Mouse (Mus musculus): ENCODE measurements around the gene Fam216b.

Fam216b gene

DNA sequence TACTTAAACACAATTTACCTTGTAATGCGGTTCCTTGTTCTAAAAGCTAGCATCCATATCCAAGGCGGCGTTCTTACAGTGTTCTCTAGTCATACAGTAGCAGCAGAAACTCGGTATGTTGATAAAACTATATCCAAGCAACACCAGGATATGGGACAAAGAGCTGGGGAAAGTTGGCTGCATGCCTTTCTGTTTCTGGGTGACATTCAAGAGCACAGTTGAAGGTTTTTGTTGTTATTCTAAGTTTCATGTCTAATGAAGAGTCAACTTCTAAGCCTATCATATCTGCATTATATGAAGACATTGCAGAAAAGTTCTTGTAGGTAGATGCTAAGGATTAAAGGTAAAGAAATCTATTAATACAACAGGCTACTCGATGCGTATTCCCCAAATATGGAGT is at the start of gene Fam216b:
TSS of gene Fam216b (minus strand) at position 101 of the 400 bp plus-strand sequence.
- no peak for DNase-seq

DNA sequence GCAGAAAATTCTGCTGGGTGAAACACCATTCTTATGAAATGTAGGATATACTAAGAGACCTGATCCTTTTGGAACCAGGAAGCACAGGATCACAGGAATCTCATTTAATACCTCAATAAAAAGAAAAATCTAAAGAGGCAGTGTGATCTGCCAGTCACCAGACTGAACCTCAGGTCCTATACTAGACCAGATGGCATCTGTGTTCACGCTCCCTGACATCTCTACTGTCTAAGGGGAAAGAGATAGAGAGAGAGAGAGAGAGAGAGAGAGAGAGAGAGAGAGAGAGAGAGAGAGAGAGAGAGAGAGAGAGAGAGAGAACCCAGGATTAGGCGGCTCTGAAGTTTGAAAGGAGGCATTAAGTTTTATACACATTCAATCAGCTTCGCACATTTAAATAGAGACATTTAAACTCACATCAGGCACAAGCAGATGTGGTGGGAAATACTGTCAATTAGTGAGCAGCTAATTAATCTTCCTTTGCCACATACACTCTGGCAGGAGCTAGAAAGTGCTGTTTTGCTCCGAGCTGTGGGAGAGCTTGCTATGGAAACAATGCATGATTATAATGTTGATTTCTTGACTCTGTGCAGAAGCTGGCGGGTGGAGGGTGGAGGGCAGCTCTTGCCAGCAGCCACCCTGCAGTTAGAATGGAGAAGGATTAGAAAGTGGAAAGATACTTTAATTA is 43.7 kb upstream of the Fam216b start:
- no peak for DNase-seq

DNA sequence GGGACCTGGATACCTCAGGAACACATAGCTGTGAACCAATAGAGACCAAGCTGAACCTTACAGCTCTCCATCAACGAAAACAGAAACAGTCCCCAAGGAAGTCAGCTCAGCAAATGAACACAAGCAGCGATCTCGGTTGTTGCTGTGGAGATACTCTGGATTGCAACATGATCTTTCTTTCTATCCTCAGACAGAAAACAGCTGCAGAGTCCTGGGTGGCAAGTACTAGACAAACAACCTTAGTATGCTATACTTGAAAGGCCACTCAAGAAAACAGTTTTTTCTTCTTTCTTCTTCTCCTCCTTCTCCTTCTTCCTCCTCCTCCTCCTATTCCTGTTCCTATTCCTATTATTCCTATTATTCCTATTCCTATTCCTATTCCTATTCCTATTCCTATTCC is 37.9 kb upstream of the Fam216b start:
- no peak for DNase-seq

DNA sequence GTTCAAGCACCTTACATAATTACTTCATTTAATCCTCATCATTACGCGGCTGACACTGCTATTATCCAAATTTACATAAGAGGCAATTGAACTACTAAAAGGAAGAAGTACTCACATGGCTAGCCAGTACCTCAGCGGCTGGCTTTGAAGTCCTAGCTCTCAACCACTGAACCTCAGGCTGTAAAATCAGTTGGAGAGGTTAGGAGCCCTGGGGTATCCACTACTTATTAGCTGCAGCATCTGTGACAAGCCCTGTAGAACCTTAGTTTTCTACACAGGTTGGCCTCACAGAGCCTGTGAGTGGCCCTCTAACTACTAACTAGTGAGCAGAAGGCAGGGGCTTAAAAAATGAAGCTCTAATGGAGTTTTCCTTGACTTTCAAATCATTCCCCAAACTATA is 31.5 kb upstream of the Fam216b start:
- DNase-seq = no peak

DNA sequence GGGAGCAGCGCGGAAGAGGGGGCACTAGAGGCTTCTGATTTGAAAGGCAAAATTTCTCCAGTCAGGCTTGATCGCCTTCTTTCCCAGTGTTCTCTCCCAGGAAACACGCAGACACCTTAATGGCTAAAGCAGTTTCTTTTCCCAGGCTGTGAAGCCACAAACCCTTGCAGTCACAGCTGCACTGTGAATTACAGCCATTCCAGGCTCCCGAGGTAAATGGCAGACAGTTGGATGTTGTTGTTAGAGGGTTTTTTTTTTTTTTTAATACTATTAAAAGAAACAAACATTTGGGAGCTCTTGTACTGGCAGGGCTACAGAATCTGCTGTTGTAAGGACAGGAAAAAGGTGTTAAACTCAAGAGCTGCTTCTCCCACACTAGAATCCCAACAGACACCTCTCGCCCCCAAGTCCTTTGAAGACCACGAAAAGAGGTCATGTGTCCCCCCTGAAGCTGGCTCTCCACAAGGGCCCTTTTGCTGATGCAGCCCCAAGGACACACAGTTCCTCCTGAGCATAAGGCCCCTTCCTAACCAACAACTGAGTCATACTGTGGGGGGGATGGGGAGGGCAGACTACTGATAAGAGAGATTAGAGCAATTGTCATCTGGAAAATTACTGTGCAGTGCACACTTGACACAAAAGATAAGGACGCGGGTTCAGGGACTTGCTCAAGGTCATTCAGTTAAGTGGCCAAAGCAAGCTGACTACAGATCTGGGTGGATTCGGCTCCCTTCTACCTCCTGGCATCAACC is 30.8 kb upstream of the Fam216b start:
- no peak for DNase-seq

DNA sequence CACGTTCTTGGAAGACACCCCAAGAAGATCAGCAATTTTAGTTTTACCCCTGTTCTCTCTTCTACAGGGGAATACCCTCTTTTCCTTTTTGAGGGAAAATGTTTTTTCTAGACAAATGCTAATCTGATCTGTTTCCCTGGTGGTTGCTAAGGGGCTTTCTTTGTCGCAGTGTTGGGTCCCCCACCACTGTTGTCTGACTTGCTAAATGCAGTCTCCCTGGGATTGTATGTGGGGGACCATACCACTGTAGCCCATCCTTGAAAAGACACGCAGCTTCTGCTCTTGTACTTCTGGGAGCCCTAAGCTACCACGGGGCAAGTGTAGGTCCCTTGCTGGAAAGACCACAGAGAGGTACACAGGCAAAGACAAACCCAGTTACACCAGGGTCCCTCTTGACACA is 28.9 kb upstream of the Fam216b start:
- DNase-seq = no peak

DNA sequence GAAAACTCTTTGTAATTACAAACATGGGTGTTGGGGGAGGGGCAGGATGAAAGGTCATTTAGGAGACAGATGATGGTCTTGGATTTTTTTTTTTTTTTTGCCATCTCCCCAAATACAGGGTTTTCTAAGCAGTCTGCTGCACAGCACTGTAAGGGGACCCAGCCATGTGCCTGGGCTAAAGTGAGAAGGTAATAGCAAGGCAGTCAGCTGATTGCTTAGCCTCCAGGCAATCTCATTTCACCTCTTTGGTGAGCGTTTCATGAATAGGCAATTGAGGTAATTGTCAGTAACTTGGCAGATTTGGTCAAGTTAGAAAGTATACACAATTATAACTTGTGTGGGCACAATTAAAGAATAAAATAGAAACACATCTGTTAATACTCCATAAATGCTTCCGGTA is 28.5 kb upstream of the Fam216b start:
- no peak for DNase-seq

DNA sequence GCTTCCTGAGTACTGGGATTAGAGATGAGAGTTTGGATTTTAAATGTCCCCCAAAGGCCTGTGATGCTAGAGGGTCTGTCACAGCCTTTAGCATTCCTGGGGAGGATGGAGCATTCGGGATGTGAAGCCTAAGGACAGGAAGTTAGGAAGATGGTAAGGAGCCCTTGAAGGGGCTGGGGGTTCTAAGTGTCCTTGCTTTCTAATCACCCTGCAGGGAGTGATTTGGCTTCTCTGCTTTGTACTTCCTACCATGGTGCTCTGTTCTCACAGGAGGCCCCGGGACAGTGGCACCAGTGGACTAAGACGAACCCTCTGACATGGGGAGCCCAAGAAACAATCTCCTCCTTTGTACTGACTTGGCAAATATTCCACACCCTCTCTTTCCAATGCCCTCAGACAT is 23.7 kb upstream of the Fam216b start:
- no peak for DNase-seq

DNA sequence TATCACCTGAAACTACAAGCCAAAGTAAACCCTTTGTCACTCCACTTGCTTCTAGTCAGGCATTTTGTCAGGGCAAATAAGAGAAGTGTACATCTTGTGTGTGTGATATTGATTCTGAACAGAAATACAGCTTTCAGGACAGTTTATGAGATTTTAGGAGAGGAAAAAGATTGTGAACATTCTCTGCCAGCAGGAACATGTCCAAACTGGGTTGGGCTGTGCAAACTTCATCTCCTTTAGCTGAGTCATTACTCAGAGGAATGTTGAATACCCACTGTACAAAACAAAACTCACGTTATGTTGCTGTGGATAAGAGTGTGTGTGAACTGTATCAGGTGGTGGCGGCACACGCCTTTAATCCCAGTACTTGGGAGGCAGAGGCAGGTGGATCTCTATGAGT is 22.1 kb upstream of the Fam216b start:
- DNase-seq = no peak

DNA sequence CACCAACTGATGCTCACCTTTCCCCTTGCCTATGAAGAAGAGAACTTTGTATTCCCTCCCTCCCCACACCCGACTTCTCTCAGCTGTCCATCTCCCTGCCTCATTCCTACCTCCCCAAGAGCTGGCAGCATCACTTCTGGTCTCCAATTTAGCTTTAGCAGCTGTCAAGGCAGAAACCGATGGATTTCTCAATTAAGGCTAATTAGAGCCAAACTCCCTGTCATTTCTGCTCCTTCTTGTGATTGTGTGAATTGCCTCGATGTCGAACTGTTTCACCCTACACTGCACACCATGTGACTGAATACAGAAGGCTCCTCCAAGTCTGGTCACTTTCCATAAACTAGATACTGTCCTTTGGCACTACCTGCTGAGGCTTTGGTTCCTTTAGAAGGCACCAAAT is 20.6 kb upstream of the Fam216b start:
- DNase-seq = no peak

DNA sequence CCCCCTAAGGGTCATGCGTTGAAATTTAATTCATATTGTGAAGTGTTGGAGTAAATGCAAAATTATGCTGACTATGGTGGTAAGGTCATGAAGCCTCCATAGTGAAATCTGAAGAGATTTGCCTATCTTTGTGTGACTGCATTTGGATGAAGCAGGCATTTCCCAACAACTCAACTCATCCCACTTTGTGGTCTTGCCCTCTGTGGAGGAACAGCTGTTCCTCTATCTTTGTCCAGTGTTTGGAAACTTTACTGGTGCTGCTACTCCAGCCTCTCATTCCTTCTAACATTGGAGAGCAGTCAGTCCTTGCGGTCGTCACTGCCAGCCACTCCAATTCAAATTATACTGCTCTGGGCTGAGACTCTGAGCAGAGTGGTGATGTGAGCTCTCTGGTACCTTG is 19.6 kb upstream of the Fam216b start:
- DNase-seq = no peak

DNA sequence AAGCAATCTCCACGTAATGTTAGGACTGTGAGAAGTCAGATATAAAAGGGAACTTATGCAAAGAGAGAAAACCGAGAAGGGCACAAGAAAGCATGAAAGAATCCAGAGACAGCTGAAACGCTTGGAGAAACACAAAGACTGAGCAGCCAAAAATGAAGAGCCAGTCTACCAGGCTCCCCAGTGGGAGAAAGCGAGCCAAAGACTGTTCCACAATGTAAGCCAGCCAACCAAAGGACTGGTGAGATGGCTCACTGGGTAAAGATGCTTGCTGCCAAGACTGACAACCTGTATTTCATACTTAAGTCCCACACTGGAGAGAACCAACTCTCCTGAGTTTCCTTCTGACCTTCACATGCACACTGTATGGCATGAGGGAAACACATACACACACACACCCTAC is 784 bp upstream of the Fam216b start:
- no peak for DNase-seq

DNA sequence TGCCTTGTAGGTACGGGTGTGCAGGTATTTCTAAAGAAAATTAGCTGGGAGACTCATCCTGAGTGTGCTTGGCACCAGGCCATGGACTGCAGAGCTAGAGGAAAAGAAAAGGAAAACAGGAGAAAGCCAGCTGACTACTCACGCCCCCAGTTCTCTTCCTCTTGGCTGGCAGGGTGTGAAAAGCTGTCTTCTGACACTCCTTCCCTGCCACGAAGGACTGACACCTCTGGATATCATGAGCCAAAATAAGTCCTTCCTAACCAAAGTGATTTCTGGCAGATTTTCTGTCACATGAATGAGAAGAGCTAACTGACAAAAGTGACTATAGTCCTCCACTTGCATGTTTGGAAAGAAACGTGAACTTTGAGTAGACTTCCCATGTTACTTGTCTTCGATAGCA is 5.3 kb downstream of the Fam216b start:
- DNase-seq = no peak

DNA sequence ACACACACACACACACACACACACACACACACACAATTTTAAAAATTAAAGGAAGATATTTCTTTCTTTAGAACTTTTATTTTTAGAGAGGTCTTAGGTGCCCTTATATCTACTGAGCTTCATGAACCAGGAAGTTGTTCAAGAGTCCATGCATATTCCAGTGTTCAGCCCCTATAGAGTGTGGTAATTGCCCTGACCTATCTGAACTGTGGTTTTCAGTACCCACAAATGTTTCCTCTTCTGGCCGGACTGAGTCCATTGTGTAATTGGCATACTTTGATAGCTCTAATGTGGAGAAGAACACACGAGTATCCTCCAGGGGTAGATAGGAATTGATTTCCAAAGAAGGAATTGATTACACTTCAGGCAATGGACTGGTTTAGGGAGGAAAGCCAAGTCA is 11.3 kb downstream of the Fam216b start:
- no peak for DNase-seq

DNA sequence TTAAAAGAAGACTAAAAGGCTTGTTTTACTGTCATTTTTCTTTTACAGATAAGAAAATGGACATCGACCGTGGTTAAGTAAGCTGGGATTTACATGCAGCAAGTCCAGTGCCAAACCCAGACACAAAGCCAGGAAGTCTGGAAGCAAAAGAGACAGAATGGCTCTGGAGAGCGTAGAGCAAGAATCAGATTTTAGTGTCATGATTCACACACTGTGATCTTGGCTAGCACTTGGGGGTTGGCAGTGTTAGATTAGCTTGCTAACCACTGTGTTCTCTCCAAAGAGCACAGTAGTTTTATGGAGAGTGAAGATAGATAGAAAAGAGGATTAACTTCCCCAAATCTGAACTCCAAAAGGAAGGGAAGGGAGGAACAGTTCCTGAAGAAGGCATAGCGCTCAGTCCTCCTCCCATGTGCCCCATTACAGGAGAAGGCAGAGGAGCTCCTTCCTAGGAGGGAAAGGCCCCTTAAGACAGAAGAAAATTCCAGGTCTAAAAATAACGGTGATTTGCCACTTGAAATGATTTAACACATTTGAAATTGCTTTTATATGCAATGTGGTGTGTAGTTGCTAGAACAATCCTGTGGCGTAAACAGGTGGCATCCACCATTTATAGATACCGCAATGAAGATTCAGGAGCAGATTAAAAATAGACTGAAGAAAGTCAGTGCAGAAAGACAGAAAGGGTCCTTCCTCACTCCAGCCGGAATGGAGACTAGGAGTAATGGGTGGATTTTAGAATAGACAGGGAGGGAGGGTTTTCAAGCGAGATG is 22.7 kb downstream of the Fam216b start:
- no peak for DNase-seq

DNA sequence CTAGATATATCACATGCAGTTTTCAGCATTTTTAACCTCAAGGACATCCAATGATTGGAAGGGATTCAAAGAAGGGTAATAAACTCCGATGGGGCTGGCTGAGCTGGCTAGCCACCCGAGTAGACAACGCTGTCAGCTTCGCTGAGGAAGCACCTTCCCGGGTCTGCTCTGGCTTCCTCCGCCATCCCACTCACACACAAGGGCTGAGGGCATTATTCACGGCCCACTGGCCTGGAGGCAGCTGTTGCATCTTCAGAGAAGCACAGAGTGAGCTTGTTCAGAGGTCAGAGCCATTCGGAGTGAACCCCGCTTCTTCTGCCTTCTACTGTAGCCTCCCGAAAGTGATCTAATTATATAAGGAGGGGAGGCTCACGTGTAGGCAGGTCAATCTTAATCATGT is 26.3 kb downstream of the Fam216b start:
- no peak for DNase-seq

DNA sequence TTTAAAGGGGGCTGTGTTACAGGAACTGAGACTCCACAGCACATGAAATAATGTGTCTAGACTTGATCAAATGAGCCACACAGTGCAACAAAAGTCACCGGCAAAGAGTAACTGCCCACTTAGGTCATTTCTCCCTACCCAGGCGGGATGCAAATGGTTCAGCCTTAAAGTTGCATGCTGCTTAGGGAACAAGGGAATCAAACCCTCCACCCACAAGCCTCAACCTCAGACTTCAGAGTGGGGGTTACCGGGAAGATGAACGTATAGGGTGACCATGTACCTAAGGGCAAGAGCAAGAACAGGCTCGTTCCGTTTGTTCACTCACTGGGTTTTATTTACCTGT is 28.2 kb downstream of the Fam216b start:
- DNase-seq = no peak

DNA sequence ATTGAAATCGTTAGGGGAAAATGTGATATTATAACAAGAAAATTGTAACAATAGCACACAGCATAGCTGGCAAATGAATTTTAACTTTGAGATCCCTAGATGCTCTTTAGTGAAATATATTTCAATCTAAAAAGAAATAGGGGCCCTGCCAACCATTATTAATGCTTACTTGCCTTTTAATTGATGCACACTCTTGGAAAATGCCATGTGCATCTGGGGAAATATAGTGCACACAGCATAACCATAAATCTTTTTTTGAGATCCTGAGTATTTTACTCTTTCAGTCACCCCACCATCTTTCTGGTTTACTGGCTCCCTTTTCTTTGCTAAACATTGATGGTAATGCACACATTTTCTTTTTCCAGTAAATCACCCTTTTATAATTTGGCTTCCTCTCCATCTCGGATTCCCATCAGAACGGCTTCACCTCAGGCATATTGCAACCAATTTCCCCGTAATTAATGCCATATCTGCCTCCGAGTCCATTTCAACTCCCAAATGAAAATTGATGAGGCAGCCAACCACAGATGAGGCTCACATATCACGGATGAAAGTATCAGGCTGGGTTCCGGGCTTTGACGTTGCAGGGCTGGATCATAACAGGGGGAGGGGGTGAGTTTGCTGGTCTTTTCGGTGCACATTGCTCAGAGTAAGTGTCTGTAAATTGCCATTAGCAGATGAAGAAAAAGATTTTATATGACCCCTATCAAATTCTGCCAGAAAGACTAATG is 28.8 kb downstream of the Fam216b start:
- no peak for DNase-seq

DNA sequence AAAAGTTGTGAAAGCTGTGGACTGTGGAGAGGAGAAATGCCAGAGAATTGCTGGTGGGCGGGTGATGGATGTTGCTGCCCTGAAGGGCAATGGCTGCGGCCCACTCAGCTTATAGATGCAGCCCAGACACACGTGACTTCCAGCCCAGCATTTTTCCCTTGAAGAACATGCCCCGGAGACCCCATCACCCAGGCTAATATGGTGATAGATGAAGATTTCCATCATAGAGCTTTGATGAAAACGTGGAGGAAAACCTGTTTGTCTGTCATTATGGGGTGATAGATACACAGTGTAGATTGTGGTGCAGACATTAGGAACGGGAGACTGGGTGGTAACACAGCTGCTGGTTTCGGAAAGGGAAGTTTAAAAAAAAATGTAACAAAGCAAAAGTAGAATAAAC is 31.4 kb downstream of the Fam216b start:
- no peak for DNase-seq

DNA sequence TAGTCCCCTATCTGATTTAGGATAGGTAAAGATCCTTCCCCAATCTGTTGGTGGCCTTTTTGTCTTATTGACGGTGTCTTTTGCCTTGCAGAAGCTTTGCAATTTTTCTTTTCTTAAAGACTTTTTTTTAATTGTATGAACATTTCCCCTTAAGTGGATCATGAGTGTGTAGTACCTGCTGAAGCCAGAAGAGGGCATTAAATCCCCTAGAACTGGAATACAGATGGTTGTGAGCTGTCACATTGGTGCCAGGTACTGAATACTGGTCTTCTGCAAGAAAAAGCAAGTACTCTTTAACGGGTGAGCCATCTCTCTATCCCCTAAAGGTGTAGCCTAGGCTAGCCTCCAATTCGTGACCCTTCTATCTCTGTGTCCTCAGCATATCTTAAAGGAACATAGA is 32.4 kb downstream of the Fam216b start:
- no peak for DNase-seq

DNA sequence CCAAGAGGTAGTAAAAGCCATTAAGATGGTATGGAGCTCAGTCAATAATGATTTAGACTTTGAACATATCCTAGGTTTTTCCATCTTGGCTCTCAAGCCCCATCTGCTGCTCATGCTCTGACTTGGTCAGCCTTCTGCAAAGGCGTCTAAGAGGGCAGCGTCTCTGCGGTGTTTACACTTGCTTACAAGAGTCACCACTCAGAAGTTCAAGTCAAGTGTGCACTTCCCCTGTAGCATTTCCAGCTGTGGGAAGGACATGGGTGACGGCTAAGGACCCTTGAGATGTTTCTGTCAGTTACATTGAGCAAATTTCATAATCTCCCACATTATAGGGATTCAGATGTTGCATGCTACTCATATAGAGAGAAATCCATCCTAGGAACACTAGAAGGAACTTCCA is 40.1 kb downstream of the Fam216b start:
- DNase-seq = no peak

DNA sequence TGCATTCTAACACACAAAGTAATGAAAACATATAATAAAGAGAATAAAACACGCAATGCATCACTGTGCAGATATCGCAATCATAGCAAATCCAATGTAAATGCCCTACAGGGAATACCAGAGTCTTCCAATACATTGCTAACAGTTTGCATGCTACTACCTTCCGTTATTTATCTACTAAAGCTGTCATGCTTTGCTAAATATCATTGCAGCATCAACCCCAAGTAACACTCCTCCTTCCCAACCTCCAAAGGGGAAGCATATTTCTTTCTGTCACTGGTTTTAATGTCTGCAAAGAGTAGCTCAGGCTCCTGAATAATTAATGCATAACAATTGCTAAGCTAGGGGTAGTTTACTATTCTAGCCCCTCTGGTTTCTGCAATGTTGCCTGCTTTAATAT is 40.5 kb downstream of the Fam216b start:
- DNase-seq = no peak

DNA sequence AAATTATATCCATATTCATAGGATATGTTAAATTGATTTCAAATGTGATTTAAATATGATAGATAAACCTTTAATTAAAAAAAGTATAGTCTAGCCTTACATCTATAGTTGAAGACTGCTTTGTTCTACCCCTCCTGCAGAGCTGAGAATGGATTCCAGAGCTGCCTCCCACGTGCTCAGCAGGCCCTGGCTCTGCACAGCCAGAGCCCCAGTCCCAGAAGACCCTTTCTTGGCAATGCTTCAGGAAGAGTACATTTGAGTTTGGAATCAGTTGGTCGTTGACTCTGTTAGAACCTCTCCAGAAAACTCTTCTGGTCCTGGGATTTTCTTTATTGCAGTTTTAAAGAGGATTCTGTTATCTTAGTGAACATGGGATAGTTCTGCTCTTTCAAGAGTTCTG is 45.7 kb downstream of the Fam216b start:
- DNase-seq = no peak

Data from cerebellum, adult 9-11 months (tissue).